Mouse (Mus musculus) kidney, adult 11 months (tissue): Measurements from ENCODE around the gene Tsc22d3.

Experiments used
- DNase-seq: peaks from one replicate; pipeline ENCODE4 v3.0.0; 2022

Tsc22d3 gene

GRCm38 (mm10) chrX:140600410-140601109, at the start of gene Tsc22d3:
Gene Tsc22d3 (minus strand): TSS chrX:140600659.
- peak; percentile 68 for DNase-seq

GRCm38 (mm10) chrX:140639592-140639991, 39.1 kb upstream of the Tsc22d3 start:
- no peak for DNase-seq

GRCm38 (mm10) chrX:140638028-140638427, 37.6 kb upstream of the Tsc22d3 start:
- DNase-seq: no peak

GRCm38 (mm10) chrX:140624875-140625594, 24.6 kb upstream of the Tsc22d3 start:
- no peak for DNase-seq

GRCm38 (mm10) chrX:140609938-140610337, 9.5 kb upstream of the Tsc22d3 start:
- no peak for DNase-seq

- DNase-seq: no peak
Observed at GRCm38 (mm10) chrX:140601884-140602283, 1.4 kb upstream of the Tsc22d3 start.

- DNase-seq: no peak
Observed at GRCm38 (mm10) chrX:140601311-140601710, 852 bp upstream of the Tsc22d3 start.

GRCm38 (mm10) chrX:140599561-140600409, 674 bp downstream of the Tsc22d3 start:
- peak; percentile 12 for DNase-seq

- peak; percentile 58 for DNase-seq
Observed at GRCm38 (mm10) chrX:140598850-140599560, 1.5 kb downstream of the Tsc22d3 start.

- peak; percentile 9 for DNase-seq
Observed at GRCm38 (mm10) chrX:140598194-140598849, 2.1 kb downstream of the Tsc22d3 start.

- DNase-seq: peak; percentile 27
Observed at GRCm38 (mm10) chrX:140591176-140591575, 9.3 kb downstream of the Tsc22d3 start.

- no peak for DNase-seq
Observed at GRCm38 (mm10) chrX:140590142-140590541, 10.3 kb downstream of the Tsc22d3 start.

- no peak for DNase-seq
Observed at GRCm38 (mm10) chrX:140589194-140589751, 11.2 kb downstream of the Tsc22d3 start.

- DNase-seq: no peak
Observed at GRCm38 (mm10) chrX:140588534-140588933, 11.9 kb downstream of the Tsc22d3 start.

- DNase-seq: no peak
Observed at GRCm38 (mm10) chrX:140580416-140580815, 20.0 kb downstream of the Tsc22d3 start.

- no peak for DNase-seq
Observed at GRCm38 (mm10) chrX:140575636-140576035, 24.8 kb downstream of the Tsc22d3 start.

GRCm38 (mm10) chrX:140575200-140575599, 25.3 kb downstream of the Tsc22d3 start:
- no peak for DNase-seq

GRCm38 (mm10) chrX:140572702-140573338, 27.6 kb downstream of the Tsc22d3 start:
- DNase-seq: no peak

- no peak for DNase-seq
Observed at GRCm38 (mm10) chrX:140569595-140569994, 30.9 kb downstream of the Tsc22d3 start.

- peak; percentile 23 for DNase-seq
Observed at GRCm38 (mm10) chrX:140567711-140568407, 32.6 kb downstream of the Tsc22d3 start.

GRCm38 (mm10) chrX:140565759-140566158, 34.7 kb downstream of the Tsc22d3 start:
- DNase-seq: no peak
